ENCODE assay signal across 11 mouse cellular contexts in genomic region chr10:86387821-86388440, GRCm38 (mm10).
DNase-seq lines count a peak whose midpoint lies in the region; ATAC-seq and TF ChIP-seq lines count a peak whose summit lies in the region.
"Had no signal": no experiment of that assay in that cellular context is flagged by ENCODE, and none has a peak within 500 bp of the region (broad histone marks: within the 10 kb centered on the region; RNA-seq: fewer than 3 reads in every experiment).

No protein-coding gene starts in this region.

- TF ChIP-seq CTCF in thymus, adult 2 months (IDR thresholded peaks at IDR 0.05; ENCODE audit: borderline replicate concordance, control insufficient read depth, extremely low read depth, insufficient read depth, low read length, poor library complexity) = no peak

- no peaks in the 10 kb centered on the region for H3K27me3 ChIP-seq in hindbrain, embryonic 16.5 days (replicated peaks; ENCODE audit: control insufficient read depth, insufficient read depth, low read length)
- H3K27me3 ChIP-seq in hindbrain, embryonic 10.5 days (ENCODE audit: insufficient read depth, poor library complexity, severe bottlenecking) = no peaks in the 10 kb centered on the region
- H3K27me3 ChIP-seq in thymus, adult 2 months (ENCODE audit: control insufficient read depth, insufficient read depth, low read length) = no peaks in the 10 kb centered on the region
- H3K27me3 ChIP-seq: limb, embryonic 15.5 days; neural tube, embryonic 13.5 days had no signal

- H3K4me3 ChIP-seq in hindbrain, embryonic 16.5 days (ENCODE audit: low read length) = no peak overlapping the region
- no peak overlapping the region for H3K4me3 ChIP-seq in hindbrain, embryonic 10.5 days
- no peak overlapping the region for H3K4me3 ChIP-seq in thymus, adult 2 months (ENCODE audit: control insufficient read depth, insufficient read depth, low read length)
- H3K4me3 ChIP-seq: limb, embryonic 15.5 days; neural tube, embryonic 13.5 days had no signal

- 60% methylated on average over 5 of the region's 5 CpGs for WGBS in hindbrain, embryonic 16.5 days
- 76% methylated on average over 5 of the region's 5 CpGs for WGBS in hindbrain, embryonic 10.5 days
- WGBS in thymus, adult 2 months = 48% methylated on average over 5 of the region's 5 CpGs

- no peak overlapping the region for H3K4me2 ChIP-seq in hindbrain, embryonic 16.5 days (ENCODE audit: low read length)
- H3K4me2 ChIP-seq: limb, embryonic 15.5 days; neural tube, embryonic 13.5 days had no signal

- peaks cover 10% of the 10 kb centered on the region for H3K4me1 ChIP-seq in hindbrain, embryonic 16.5 days (ENCODE audit: control insufficient read depth, insufficient read depth, low read depth, low read length)
- H3K4me1 ChIP-seq in hindbrain, embryonic 10.5 days (replicated peaks) = peaks cover 23% of the 10 kb centered on the region
- H3K4me1 ChIP-seq in thymus, adult 2 months (replicated peaks; ENCODE audit: control insufficient read depth, insufficient read depth, low read length) = peaks cover 6% of the 10 kb centered on the region; the same call in 1 of the 2 replicates

- no peaks in the 10 kb centered on the region for H3K36me3 ChIP-seq in hindbrain, embryonic 16.5 days (ENCODE audit: control insufficient read depth, insufficient read depth, low read length)
- H3K36me3 ChIP-seq in hindbrain, embryonic 10.5 days = no peaks in the 10 kb centered on the region
- no peaks in the 10 kb centered on the region for H3K36me3 ChIP-seq in thymus, adult 2 months (ENCODE audit: control insufficient read depth, insufficient read depth, low read length)
- H3K36me3 ChIP-seq: G1E; limb, embryonic 15.5 days; neural tube, embryonic 13.5 days had no signal

- ATAC-seq in hindbrain, embryonic 16.5 days = peak; percentile 28; the same call in 1 of the 2 replicates
- ATAC-seq in erythroid progenitor cell, adult 5-6 weeks (replicated peaks; ENCODE audit: low FRiP score, poor library complexity, severe bottlenecking) = no peak

- TF ChIP-seq POLR2A in thymus, adult 2 months (IDR thresholded peaks at IDR 0.05; ENCODE audit: control insufficient read depth, extremely low read depth, insufficient read depth, low read length, poor library complexity) = no peak

- no peaks in the 10 kb centered on the region for H3K9me3 ChIP-seq in hindbrain, embryonic 16.5 days (ENCODE audit: control insufficient read depth, low read length)
- no peaks in the 10 kb centered on the region for H3K9me3 ChIP-seq in hindbrain, embryonic 10.5 days
- H3K9me3 ChIP-seq: G1E; limb, embryonic 15.5 days; neural tube, embryonic 13.5 days had no signal

- no peak overlapping the region for H3K9ac ChIP-seq in hindbrain, embryonic 16.5 days (ENCODE audit: low read depth, low read length)
- H3K9ac ChIP-seq: limb, embryonic 15.5 days; neural tube, embryonic 13.5 days had no signal

- DNase-seq in hindbrain, embryonic 10.5 days (ENCODE audit: low spot score) = no peak
- DNase-seq in thymus, postnatal 14 days = peak; percentile 20
- no peak for DNase-seq in thymus, adult 2 months
- DNase-seq in cerebellum, postnatal 25 days = peak; percentile 66 to 76
- DNase-seq in right cerebral cortex, postnatal 4 days = peak; percentile 52
- no peak for DNase-seq in frontal cortex, postnatal 25 days (ENCODE audit: low spot score in 2 of 2)

- no peak overlapping the region for H3K27ac ChIP-seq in hindbrain, embryonic 16.5 days (ENCODE audit: low read depth, low read length)
- no peak overlapping the region for H3K27ac ChIP-seq in hindbrain, embryonic 10.5 days
- no peak overlapping the region for H3K27ac ChIP-seq in thymus, adult 2 months (ENCODE audit: control insufficient read depth, insufficient read depth, low read length)
- H3K27ac ChIP-seq: limb, embryonic 15.5 days; neural tube, embryonic 13.5 days had no signal

Comparison
In these comparisons a context has a peak if more than half of its experiments do, and no peak if none do; other contexts are left out.
1. DNase-seq: peak in thymus, postnatal 14 days (single experiment), cerebellum, postnatal 25 days (2 of 2) and right cerebral cortex, postnatal 4 days (single experiment); none in hindbrain, embryonic 10.5 days (single experiment), thymus, adult 2 months (single experiment) and frontal cortex, postnatal 25 days (0 of 2).